Mouse (Mus musculus) neural tube, embryonic 10.5 days (tissue): ENCODE results near the gene Fgfr2.
A peak's percentile ranks its signal among the peaks of the same experiment; 100 is the strongest.

Source experiments
- DNase-seq: peaks from one replicate; pipeline ENCODE4 v3.0.0-alpha.2; 2017; ENCODE audit warnings: low spot score; ENCODE audit errors: extremely low spot score

Gene Fgfr2

GRCm38 (mm10) chr7:132426069-132426468, 697.1 kb downstream of the Fgfr2 start:
- no peak for DNase-seq

GRCm38 (mm10) chr7:132425364-132425999, 697.7 kb downstream of the Fgfr2 start:
- DNase-seq = no peak

DNA sequence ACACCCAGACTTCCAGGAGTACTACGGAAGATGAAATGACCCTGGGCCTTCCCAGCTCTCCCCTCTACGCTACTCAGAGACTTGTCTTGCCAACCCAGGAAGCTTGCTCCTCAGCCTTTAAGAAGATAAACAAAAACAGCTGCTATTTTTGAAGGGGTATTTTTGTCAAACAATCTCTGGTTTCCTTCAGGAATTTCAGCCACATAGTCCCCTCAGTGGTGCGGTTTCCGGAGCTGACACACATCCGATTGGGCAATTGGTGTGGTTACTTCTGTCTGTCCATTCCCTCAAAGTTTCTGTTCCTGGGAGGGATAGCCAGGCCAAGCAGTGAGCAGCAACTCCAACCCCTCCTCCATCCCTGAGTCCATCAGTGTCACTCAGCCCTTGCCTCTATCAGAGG, 699.6 kb downstream of the Fgfr2 start:
- DNase-seq = no peak

- no peak for DNase-seq
Measured at GRCm38 (mm10) chr7:132419378-132420255, 703.5 kb downstream of the Fgfr2 start.

- DNase-seq = no peak
Measured at GRCm38 (mm10) chr7:132416866-132417265, 706.3 kb downstream of the Fgfr2 start.

GRCm38 (mm10) chr7:132415866-132416265, 707.3 kb downstream of the Fgfr2 start:
- DNase-seq = no peak

DNA sequence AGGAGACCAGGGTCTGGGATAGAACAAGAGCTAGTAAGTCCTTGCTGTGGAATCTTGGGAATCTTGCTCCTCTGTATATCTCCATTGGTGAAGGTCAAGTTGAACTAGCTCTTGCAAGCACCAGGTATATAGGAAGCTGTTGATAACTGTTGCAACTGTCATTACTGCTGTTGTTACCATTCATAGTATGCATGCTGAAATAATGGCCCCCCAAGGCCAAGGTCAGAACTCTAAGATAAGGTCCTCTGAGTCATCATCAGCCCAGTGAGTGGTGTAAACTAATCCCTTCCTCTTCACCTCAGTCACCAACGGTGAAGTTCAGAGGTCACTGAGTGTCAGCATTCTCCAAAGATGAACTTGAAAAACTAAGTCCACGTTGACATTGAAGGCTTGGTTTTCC, 710.6 kb downstream of the Fgfr2 start:
- no peak for DNase-seq

- no peak for DNase-seq
Measured at GRCm38 (mm10) chr7:132411708-132412107, 711.4 kb downstream of the Fgfr2 start.

- no peak for DNase-seq
Measured at GRCm38 (mm10) chr7:132410958-132411357, 712.2 kb downstream of the Fgfr2 start.

DNA sequence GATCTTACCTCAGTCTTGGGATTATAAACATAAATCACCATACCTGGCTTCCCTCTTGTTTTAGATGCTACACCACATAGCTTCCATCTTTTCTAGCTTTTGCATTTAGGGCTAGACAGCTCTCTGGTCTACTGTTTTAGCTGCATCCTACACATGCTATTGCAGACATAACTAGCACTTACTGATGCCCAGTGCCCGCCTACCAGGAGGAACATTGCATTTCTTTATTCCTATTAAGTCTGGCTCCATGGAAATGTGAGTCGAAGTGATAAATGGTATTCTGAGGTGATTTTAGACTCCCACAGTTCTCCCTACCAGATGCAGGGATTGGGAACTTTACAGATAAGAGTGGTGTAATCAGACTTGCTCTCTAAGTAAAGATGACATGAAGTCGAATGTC, 713.3 kb downstream of the Fgfr2 start:
- DNase-seq = no peak

DNA sequence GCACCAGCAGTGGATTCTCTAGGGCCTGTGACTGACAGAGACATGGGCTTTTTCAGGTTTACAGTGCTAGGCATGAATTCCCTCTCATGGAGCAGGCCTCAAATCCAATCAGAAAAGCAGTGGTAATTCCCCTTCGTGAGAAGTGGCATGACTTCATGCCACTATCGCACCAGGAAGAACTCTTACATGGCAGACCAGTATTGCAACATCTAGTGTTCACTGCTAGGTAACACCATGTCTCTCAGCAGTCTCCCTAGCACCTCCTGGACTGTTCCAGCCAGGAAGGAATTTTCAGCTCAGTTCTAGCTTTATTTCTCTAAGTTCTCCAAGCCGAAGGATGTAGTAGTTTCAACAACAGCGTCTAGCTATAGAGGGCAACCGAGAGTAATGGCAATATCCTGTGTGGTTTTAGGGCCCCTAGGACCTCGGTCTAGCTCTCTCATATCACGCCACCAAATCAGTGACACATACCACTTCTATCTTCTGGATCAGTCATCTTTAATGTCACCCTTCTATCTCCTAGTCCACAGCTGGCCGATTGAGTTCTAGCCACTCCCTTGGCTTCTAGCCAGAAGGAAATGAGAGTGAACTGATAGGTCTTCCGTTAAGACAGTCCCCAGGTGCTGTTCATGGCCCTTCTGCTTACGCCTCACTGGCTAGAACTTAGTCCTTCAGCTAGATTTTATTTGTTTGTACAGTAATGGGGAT, 720.6 kb downstream of the Fgfr2 start:
- DNase-seq = no peak

DNA sequence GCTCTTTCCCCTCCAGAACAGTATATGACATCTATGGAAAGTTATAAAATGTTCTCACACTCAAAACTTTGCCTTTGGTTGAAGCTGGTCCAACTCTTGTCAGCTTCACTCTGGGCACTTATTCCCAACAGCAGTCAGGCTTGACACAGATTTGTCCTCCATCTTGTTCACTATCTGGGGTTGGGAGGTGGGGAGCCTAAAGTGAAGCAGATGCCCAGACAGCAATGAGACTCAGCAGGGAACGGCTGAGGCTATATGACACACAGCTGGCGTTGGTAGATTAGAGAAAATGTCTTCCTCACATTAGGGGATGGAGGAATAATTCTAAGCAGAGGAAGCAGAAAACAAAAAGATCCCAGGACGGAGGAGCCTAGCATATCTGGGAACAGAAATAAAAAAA, 724.7 kb downstream of the Fgfr2 start:
- DNase-seq = no peak

GRCm38 (mm10) chr7:132396661-132397322, 726.4 kb downstream of the Fgfr2 start:
- DNase-seq = no peak

- no peak for DNase-seq
Measured at GRCm38 (mm10) chr7:132393582-132394175, 729.5 kb downstream of the Fgfr2 start.

DNA sequence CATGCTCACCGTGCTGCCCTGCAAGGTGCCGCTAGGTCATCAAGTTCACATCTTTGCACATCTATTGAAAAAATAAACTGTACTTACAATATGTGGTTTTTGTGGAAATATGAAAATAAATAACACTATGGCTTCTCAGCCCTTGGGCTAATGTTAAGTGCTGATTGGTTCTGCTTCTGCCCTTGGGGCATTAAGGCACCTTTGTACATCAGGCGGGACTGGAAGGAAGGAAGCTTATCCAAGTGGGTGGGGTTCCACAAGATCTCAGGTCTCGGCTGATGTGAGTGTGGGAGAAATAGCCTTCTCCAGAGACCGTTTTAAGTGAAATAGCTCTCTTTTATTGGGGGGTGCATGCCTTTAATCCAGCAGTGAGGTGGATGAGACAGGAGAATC, 730.1 kb downstream of the Fgfr2 start:
- DNase-seq = no peak

GRCm38 (mm10) chr7:132392233-132393013, 730.7 kb downstream of the Fgfr2 start:
- DNase-seq = no peak

DNA sequence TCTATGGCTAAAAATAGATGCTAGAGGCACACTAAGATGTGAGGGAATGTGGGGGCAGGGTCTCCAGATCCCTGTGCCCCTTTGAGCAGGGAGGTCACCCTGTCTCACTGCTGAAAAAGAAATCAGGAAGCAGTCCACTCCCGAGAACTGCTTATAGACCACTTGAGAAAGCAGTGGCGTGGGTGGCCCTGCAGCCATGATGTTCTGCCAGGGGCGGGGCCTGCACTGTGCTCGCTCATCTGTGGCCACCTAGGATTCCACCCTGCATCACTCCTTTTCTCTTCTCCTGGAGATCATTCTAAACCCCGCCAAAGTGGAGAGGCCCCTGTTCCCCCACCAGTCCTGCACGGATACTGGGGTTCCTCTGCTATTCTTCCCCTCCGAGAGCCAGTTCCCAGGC, 733.7 kb downstream of the Fgfr2 start:
- DNase-seq = no peak

DNA sequence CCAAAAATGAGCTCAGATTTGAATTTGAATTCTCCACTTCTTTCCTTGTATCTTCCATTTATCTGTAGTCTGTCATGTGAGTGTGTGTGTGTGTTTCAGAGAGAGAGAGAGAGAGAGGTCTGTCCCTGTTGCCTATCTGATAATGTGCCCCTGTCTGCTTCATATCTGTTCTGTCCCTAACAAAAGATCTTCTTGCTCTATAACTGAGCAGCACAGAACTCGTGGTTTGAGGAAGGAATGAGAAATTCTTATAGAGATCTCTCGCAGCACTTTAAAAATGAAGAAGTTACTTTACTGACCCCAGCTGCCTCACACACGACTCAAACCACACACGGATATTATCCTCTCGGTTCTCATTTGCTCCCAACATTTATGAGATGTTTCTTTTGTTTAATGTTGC, 735.6 kb downstream of the Fgfr2 start:
- no peak for DNase-seq

DNA sequence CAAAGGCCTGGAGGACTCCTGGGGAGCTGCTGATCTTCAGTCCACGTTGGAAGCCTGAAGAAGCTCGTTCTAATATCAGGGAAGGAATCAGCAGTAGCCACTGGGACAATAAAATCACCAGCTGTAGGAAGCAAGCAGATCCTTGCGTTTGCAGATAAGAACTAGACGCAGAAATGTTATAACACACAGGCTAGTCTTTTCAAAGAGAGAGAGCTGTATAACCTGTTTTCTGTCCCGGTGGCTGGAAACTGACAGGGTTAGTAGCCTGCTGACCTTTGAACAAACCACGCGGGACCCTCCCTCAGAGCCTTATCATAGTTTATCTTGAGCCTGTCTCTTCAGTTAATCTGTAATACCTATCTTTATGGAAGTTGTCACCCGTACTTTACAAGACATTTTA, 736.8 kb downstream of the Fgfr2 start:
- no peak for DNase-seq

DNA sequence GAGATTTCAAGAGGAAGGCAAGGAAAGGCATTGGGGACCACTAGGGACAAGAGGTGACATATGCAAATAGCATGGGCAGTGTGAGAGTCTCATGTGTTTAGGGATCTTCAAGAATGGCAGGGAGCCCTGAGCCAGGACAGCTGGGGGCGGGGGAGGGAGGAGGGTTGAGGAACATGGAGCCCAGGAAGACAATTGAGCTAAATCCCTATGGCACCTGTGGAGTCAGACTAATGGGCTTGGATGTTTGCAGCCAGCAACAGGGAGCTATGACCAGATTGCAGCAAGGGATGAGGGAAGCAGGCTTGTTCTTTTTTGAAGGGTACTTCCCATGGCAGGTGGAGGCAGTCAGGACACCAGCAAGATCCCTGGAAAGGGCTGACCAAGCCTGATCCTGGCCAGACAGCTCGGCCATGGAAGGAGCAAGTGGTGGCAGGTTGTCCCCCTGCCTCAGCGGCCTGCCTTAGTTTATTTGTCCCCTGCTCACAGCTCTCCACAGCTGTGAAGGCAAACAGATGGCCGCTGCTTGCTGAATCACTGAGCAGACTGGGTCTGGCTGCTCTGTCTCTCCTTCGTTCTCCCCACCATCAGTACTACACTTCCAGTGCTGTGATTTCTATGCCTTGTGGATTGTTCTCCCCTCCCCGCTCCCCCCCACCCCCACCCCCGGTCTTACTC, 737.6 kb downstream of the Fgfr2 start:
- DNase-seq = peak; percentile 35
